Mouse (Mus musculus) stomach, embryonic 16.5 days (tissue): ENCODE data around the gene Dscam. TPM values are rescaled to one million over a fixed set of nuclear protein-coding genes. Genes with fewer than 3 reads are reported as not detected.

ENCODE experiments used
- ATAC-seq: fragments of 200-750 bp; cut with Nextera tagmentation; 2 replicates; pipeline ENCODE4 v1.8.0; 2017; ENCODE audit warnings: moderate number of reproducible peaks, moderate TSS enrichment; ENCODE audit not compliant: insufficient read depth, low FRiP score
- H3K27ac ChIP-seq: fragments of 300-500 bp; sonication (generic); 2 replicates; pipeline ENCODE4 v1.5.1; 2014; ENCODE audit warnings: low read length
- H3K27me3 ChIP-seq: fragments of 300-500 bp; sonication (generic); 2 replicates; pipeline ENCODE4 v1.6.1; 2014; ENCODE audit warnings: low read length, control low read depth, mixed read lengths; ENCODE audit not compliant: control insufficient read depth, insufficient read depth
- H3K36me3 ChIP-seq: fragments of 300-500 bp; sonication (generic); 2 replicates; pipeline ENCODE4 v1.6.1; 2014; ENCODE audit warnings: low read length; ENCODE audit not compliant: control insufficient read depth, insufficient read depth
- H3K4me1 ChIP-seq: fragments of 300-500 bp; sonication (generic); 2 replicates; pipeline ENCODE4 v1.6.1; 2014; ENCODE audit warnings: low read length, control low read depth, mixed read lengths; ENCODE audit not compliant: control insufficient read depth, insufficient read depth
- H3K4me2 ChIP-seq: fragments of 300-500 bp; sonication (generic); 2 replicates; pipeline ENCODE4 v1.6.1; 2014; ENCODE audit warnings: low read depth, low read length, mixed read lengths
- H3K4me3 ChIP-seq: fragments of 300-500 bp; sonication (generic); replicated peaks from 2 replicates; pipeline ENCODE4 v1.5.1; 2014; ENCODE audit warnings: mild to moderate bottlenecking, low read length
- H3K9ac ChIP-seq: fragments of 300-500 bp; sonication (generic); 2 replicates; pipeline ENCODE4 v1.6.1; 2014; ENCODE audit warnings: low read length
- H3K9me3 ChIP-seq: fragments of 300-500 bp; sonication (generic); replicated peaks from 2 replicates; pipeline ENCODE4 v1.6.1; 2016; ENCODE audit warnings: low read length, control low read depth; ENCODE audit not compliant: control insufficient read depth
- WGBS: fragments of 180-500 bp; shearing (Covaris S2); extraction: QIAGEN DNeasy Blood & Tissue Kit; methylation state at CpG from one replicate; pipeline ENCODE4 v1.1.7; 2014; 5-methylcytosine and 5-hydroxymethylcytosine counted together
- polyA plus RNA-seq: library from polyadenylated mRNA; unstranded; fragments of >200 nt; fragmentation: Nextera tagmentation; extraction: Ambion mirVana; gene quantifications from 2 replicates; pipeline ENCODE4 v1.2.1, GENCODE M21; 2015

Gene Dscam
- polyA plus RNA-seq, 1 experiment from 2014 or later, result 0.10 TPM

DNA sequence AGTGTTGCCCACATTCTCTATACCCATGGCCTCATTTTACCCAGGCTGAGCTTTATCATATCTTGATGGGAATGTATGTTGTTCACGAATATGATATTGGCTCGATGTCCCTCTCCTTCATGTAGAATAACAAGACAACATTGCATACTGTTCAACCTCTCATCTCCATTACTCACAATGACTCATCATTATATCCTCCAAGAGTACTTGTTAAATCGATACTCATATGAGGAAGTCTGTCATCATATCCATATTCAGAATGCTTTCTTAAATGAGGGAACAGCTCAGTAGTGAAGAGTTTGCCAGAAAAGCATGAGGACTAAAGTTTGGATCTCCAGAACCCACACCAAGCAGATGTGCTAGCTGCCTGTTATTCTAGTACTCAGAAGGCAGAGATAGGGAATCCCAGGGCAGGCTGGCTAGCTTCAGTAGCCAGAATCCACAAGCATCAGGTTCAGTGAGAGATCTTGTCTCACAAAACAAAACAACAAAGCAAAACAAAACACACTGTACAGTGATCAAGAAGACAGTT is 327.7 kb downstream of the Dscam start:
- no peaks in the 10 kb centered on the region for H3K9me3 ChIP-seq
- no peaks in the 10 kb centered on the region for H3K36me3 ChIP-seq
- H3K4me2 ChIP-seq, result no peak overlapping the region
- no peaks in the 10 kb centered on the region for H3K4me1 ChIP-seq
- no peak for ATAC-seq
- WGBS, result 86% methylated on average over 3 of the region's 3 CpGs
- no peak overlapping the region for H3K4me3 ChIP-seq
- H3K27ac ChIP-seq, result no peak overlapping the region
- no peaks in the 10 kb centered on the region for H3K27me3 ChIP-seq
- H3K9ac ChIP-seq, result no peak overlapping the region

DNA sequence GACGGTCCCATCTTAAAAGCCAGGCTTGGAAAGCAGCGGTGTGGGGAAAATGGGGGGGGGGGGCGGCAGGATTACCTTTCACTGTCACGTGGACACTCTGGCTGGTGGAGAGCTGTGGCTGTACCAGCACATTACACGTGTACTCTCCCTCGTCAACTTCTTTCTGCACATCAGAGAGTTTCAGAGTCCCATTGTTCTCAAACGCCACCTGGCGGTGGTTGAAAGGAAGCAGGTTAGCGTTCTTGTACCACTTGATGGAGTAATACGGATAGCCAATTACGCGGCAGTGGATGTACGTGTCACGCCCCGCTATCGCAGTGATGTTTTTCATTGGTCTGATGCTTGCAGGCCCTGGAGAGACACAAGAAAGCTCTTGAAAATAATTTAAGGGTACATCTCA is 350.9 kb downstream of the Dscam start:
- ATAC-seq, result 0 out of 2 replicates have a peak, but pooled peaks have one; percentile 37
- Histone ChIP-seq H3K4me2 (no peak overlapping the region), H3K27me3 (no peaks in the 10 kb centered on the region), H3K27ac (no peak overlapping the region), H3K9ac (no peak overlapping the region), H3K9me3 (no peaks in the 10 kb centered on the region), H3K4me1 (no peaks in the 10 kb centered on the region), H3K4me3 (no peak overlapping the region), H3K36me3 (no peaks in the 10 kb centered on the region)
- 25% methylated on average over 16 of the region's 16 CpGs for WGBS

DNA sequence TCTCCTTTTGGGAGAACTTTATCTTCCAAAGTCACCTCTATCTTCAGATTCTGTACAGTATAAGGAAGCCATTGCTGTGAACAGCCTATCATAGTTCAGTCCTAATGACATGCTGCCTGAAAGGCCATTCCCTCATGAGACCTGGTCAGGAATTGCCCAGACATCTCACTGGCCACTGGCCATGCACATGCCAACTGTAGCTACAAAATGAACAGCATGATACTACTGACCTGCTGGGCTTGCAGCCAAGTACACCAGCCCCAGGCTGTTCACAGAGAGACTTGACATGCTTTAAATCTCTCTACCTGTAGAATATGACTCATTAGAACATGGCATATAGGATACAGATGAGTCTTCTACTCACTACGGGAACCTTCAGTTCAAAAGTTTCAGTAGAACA is 364.3 kb downstream of the Dscam start:
- no peak for ATAC-seq
- Histone ChIP-seq H3K9me3 (no peaks in the 10 kb centered on the region), H3K4me1 (no peaks in the 10 kb centered on the region), H3K4me2 (no peak overlapping the region), H3K27me3 (no peaks in the 10 kb centered on the region), H3K4me3 (no peak overlapping the region), H3K36me3 (no peaks in the 10 kb centered on the region), H3K9ac (no peak overlapping the region), H3K27ac (no peak overlapping the region)
- WGBS, result 76% methylated on average over 1 of the region's 1 CpGs

DNA sequence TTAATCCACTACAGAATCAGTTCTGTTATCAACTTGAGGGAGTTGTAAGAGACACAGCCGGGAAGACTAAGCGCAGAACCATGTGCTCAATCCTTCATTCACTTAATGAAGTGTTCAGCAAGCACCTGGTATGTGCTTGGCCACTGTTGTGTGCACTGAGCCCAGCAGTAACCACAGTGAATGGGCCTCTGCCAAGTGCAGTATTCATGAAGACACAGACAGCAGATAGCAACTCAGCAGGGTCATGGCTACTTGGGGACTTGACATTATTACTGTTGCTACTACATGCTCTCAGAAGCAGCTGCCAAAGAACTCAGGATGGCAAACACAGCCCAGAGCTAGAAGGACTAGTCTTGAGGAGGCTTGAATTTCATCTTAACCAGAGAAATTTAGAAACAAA is 367.9 kb downstream of the Dscam start:
- H3K9ac ChIP-seq, result no peak overlapping the region
- no peak overlapping the region for H3K4me2 ChIP-seq
- no peak overlapping the region for H3K4me3 ChIP-seq
- H3K27me3 ChIP-seq, result no peaks in the 10 kb centered on the region
- H3K4me1 ChIP-seq, result no peaks in the 10 kb centered on the region
- no peak overlapping the region for H3K27ac ChIP-seq
- H3K36me3 ChIP-seq, result no peaks in the 10 kb centered on the region
- no peak for ATAC-seq
- 77% methylated on average over 2 of the region's 2 CpGs for WGBS
- H3K9me3 ChIP-seq, result no peaks in the 10 kb centered on the region

DNA sequence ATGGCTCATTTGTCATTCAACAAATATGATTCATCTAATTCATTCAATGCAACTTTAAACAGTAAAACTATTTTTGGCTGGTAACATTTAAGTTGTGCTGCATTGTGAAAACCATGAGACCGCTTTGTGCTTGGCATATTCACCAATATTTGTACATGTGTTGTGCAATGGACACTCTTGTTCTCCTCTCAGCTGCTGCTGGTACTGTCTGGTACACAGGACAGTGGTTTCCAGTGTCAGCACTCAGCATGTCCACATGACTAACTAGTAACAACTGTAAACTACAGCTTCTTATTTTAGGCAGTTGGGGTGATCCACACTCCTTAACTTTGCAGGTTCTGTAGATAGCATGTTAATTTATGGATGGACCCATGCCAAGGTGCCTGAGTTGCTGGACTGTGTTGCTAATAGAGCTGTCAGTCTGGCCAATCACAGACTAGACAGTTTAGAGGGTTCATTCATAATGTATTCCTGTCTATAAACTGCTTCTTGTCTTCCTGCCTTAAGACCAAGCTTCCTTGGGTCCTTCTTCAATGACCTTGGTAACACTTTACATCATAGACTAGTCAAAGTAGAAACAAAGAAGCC is 368.8 kb downstream of the Dscam start:
- Histone ChIP-seq H3K4me3 (no peak overlapping the region), H3K27me3 (no peaks in the 10 kb centered on the region), H3K4me2 (no peak overlapping the region), H3K4me1 (no peaks in the 10 kb centered on the region), H3K9ac (no peak overlapping the region), H3K9me3 (no peaks in the 10 kb centered on the region), H3K27ac (no peak overlapping the region), H3K36me3 (no peaks in the 10 kb centered on the region)
- WGBS, result 85% methylated on average over 1 of the region's 1 CpGs
- no peak for ATAC-seq

DNA sequence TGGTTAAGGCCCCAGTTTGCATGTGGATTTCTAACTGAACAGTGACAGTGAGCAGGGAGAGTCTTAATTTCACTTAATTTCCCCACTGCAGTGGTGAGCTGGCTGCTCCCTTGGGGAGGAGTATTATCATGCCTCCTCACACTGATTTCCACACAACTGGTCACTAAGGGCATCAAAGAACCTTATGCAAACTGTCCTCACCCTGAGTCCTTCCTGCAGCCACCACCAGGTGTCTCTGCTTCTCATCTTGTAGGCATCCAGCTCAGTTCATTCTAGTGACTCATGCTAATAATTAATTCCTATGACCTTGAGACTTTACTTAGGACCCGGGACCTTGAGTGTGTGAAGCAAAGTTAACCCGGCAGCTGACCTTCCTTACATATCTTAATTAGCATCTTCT is 375.1 kb downstream of the Dscam start:
- Histone ChIP-seq H3K27ac (no peak overlapping the region), H3K27me3 (no peaks in the 10 kb centered on the region), H3K9me3 (no peaks in the 10 kb centered on the region), H3K4me3 (no peak overlapping the region), H3K4me1 (no peaks in the 10 kb centered on the region), H3K4me2 (no peak overlapping the region), H3K36me3 (no peaks in the 10 kb centered on the region), H3K9ac (no peak overlapping the region)
- ATAC-seq, result no peak
- 33% methylated on average over 2 of the region's 2 CpGs for WGBS

DNA sequence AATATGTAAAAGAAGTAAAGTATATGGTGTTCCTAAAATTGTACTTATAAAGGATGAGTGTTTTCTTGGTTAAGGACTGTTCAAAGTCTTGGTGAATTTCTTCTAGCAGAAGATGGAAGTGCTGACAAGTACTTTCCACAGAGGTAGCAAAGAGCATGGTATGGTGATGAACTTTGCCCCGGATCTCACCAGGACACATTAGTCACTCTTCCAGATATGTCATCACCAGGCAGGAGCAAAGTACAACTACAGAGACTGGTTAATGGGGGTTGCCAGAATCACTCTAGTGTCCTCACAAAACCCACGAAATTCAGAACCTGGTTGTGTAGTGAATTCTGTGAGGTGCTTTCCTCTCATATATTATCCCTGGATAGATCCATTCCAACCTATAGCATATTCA is 379.2 kb downstream of the Dscam start:
- Histone ChIP-seq H3K9me3 (no peaks in the 10 kb centered on the region), H3K4me3 (no peak overlapping the region), H3K36me3 (no peaks in the 10 kb centered on the region), H3K27ac (no peak overlapping the region), H3K9ac (no peak overlapping the region), H3K4me1 (no peaks in the 10 kb centered on the region), H3K27me3 (no peaks in the 10 kb centered on the region), H3K4me2 (no peak overlapping the region)
- no peak for ATAC-seq
- WGBS, result 69% methylated on average over 2 of the region's 2 CpGs

DNA sequence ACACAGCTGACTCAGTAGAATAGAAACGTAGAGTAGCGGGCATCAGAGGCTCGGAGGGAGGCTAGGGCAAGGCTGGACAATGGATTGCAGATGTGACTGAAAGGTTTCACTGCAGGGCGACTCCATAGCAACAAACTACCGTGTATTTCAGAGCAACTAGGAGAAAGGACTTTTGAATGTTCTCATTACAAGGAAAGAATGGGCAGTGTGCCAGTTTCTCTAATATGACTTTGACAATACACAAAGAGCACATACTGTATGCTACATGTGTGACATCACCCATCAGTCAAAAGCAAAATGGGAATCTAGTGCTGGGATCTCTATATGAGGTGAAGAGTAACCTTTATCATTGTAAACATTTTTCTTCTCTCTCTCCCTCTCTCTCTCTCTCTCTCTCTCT is 382.3 kb downstream of the Dscam start:
- Histone ChIP-seq H3K4me1 (no peaks in the 10 kb centered on the region), H3K36me3 (no peaks in the 10 kb centered on the region), H3K4me2 (no peak overlapping the region), H3K9ac (no peak overlapping the region), H3K27ac (no peak overlapping the region), H3K9me3 (no peaks in the 10 kb centered on the region), H3K27me3 (no peaks in the 10 kb centered on the region), H3K4me3 (no peak overlapping the region)
- 64% methylated on average over 5 of the region's 5 CpGs for WGBS
- ATAC-seq, result no peak

DNA sequence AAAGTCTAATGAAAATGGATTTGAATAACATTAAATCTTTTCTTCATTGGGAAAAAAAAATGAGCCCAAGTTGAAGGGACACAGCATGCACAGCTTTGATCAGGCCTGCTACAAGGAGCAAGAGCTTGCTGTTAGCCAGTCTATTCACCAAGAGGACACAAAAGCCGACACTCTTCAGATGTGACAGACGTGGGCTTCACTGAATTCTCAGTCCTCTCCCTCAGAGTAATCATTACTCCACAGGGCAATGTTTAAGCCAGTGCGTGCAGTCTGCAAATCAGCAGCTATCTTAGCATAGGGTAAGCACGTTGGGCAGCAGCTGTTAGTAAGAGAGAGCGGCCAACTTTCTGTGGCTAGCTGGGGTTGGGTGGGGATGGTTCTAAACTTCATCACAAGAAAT is 391.5 kb downstream of the Dscam start:
- Histone ChIP-seq H3K27me3 (no peaks in the 10 kb centered on the region), H3K9ac (no peak overlapping the region), H3K9me3 (no peaks in the 10 kb centered on the region), H3K4me2 (no peak overlapping the region), H3K36me3 (no peaks in the 10 kb centered on the region), H3K27ac (no peak overlapping the region), H3K4me3 (no peak overlapping the region), H3K4me1 (no peaks in the 10 kb centered on the region)
- WGBS, result 51% methylated on average over 5 of the region's 5 CpGs
- no peak for ATAC-seq
